Mouse (Mus musculus) liver, embryonic 12.5 days (tissue): ENCODE data around the gene Il31. TPM values are rescaled to one million over a fixed set of nuclear protein-coding genes. Genes with fewer than 3 reads are reported as not detected.
A peak's percentile ranks its signal among the peaks of the same experiment; 100 is the strongest.

Experiments used
- ATAC-seq: fragments of 200-750 bp; cut with Nextera tagmentation; 2 replicates; pipeline ENCODE4 v1.8.0; 2017; ENCODE audit warnings: moderate number of reproducible peaks, mild to moderate bottlenecking, moderate library complexity
- H3K27ac ChIP-seq: fragments of 300-500 bp; sonication (generic); 2 replicates; pipeline ENCODE4 v1.5.1; 2016; ENCODE audit warnings: mild to moderate bottlenecking
- H3K27me3 ChIP-seq: fragments of 300-500 bp; sonication (generic); replicated peaks from 2 replicates; pipeline ENCODE4 v1.6.1; 2016; ENCODE audit warnings: mild to moderate bottlenecking, moderate library complexity
- H3K36me3 ChIP-seq: fragments of 300-500 bp; sonication (generic); 2 replicates; pipeline ENCODE4 v1.6.1; 2016; ENCODE audit warnings: mild to moderate bottlenecking, moderate library complexity
- H3K4me1 ChIP-seq: fragments of 300-500 bp; sonication (generic); 2 replicates; pipeline ENCODE4 v1.6.1; 2016
- H3K4me2 ChIP-seq: fragments of 300-500 bp; sonication (generic); 2 replicates; pipeline ENCODE4 v1.6.1; 2016; ENCODE audit warnings: mild to moderate bottlenecking, moderate library complexity
- H3K4me3 ChIP-seq: fragments of 300-500 bp; sonication (generic); 2 replicates; pipeline ENCODE4 v1.5.1; 2016; ENCODE audit warnings: mild to moderate bottlenecking, moderate library complexity
- H3K9ac ChIP-seq: fragments of 300-500 bp; sonication (generic); 2 replicates; pipeline ENCODE4 v1.6.1; 2016; ENCODE audit warnings: mild to moderate bottlenecking, moderate library complexity
- H3K9me3 ChIP-seq: fragments of 300-500 bp; sonication (generic); replicated peaks from 2 replicates; pipeline ENCODE4 v1.6.1; 2016; ENCODE audit warnings: mild to moderate bottlenecking, moderate library complexity
- WGBS: fragments of 180-500 bp; shearing (Covaris S2); methylation state at CpG from one replicate; pipeline ENCODE4 v1.1.7; 2016; ENCODE audit not compliant: insufficient replicate concordance; 5-methylcytosine and 5-hydroxymethylcytosine counted together
- polyA plus RNA-seq: library from polyadenylated mRNA; unstranded; fragments of >200 nt; fragmentation: Nextera tagmentation; extraction: Ambion mirVana; gene quantifications from 2 replicates; pipeline ENCODE4 v1.2.1, GENCODE M21; 2016

Il31 gene
- not detected in 2 replicates for polyA plus RNA-seq

GRCm38 (mm10) chr5:123489112-123489785 lies at the start of gene Il31, which contains the start of gene Lrrc43:
Il31 (minus strand) TSS chr5:123489489.
Lrrc43 (plus strand) TSS chr5:123489305.
- Histone ChIP-seq H3K4me2 (peak within 1 kb of the TSS; percentile 50), H3K9me3 (no peaks in the 10 kb centered on the region), H3K36me3 (no peaks in the 10 kb centered on the region), H3K4me3 (no peak within 1 kb of the TSS), H3K9ac (no peak within 1 kb of the TSS), H3K4me1 (peaks cover 4% of the 10 kb centered on the region; the same call in 1 of the 2 replicates), H3K27ac (no peak within 1 kb of the TSS), H3K27me3 (peaks cover 39% of the 10 kb centered on the region)
- no peak for ATAC-seq
- 11% methylated on average over 25 of the region's 25 CpGs for WGBS

- 85% methylated on average over 10 of the region's 10 CpGs for WGBS
- no peaks in the 10 kb centered on the region for H3K4me1 ChIP-seq
- H3K4me3 ChIP-seq, result no peak overlapping the region
- no peak overlapping the region for H3K27ac ChIP-seq
- no peaks in the 10 kb centered on the region for H3K9me3 ChIP-seq
- H3K27me3 ChIP-seq, result no peaks in the 10 kb centered on the region
- no peak overlapping the region for H3K9ac ChIP-seq
- no peak overlapping the region for H3K4me2 ChIP-seq
- no peak for ATAC-seq
- peaks cover 85% of the 10 kb centered on the region for H3K36me3 ChIP-seq
Observed at GRCm38 (mm10) chr5:123533801-123534200, 44.5 kb upstream of the Il31 start.

- H3K9me3 ChIP-seq, result no peaks in the 10 kb centered on the region
- no peak overlapping the region for H3K27ac ChIP-seq
- H3K27me3 ChIP-seq, result no peaks in the 10 kb centered on the region
- H3K36me3 ChIP-seq, result peaks cover 70% of the 10 kb centered on the region
- no peak overlapping the region for H3K4me3 ChIP-seq
- peaks cover 7% of the 10 kb centered on the region for H3K4me1 ChIP-seq
- no peak overlapping the region for H3K9ac ChIP-seq
- WGBS, result 79% methylated on average over 8 of the region's 8 CpGs
- H3K4me2 ChIP-seq, result no peak overlapping the region
- no peak for ATAC-seq
Observed at GRCm38 (mm10) chr5:123530056-123530455, 40.8 kb upstream of the Il31 start.

- H3K36me3 ChIP-seq, result peaks cover 57% of the 10 kb centered on the region
- no peaks in the 10 kb centered on the region for H3K9me3 ChIP-seq
- WGBS, result 72% methylated on average over 7 of the region's 7 CpGs
- H3K4me1 ChIP-seq, result peaks cover 15% of the 10 kb centered on the region
- H3K27ac ChIP-seq, result no peak overlapping the region
- no peak overlapping the region for H3K4me3 ChIP-seq
- no peak for ATAC-seq
- no peak overlapping the region for H3K4me2 ChIP-seq
- no peaks in the 10 kb centered on the region for H3K27me3 ChIP-seq
- no peak overlapping the region for H3K9ac ChIP-seq
Observed at GRCm38 (mm10) chr5:123528641-123529040, 39.4 kb upstream of the Il31 start.

GRCm38 (mm10) chr5:123525916-123526495 lies 36.7 kb upstream of the Il31 start:
- no peak overlapping the region for H3K4me3 ChIP-seq
- ATAC-seq, result no peak
- 76% methylated on average over 9 of the region's 9 CpGs for WGBS

GRCm38 (mm10) chr5:123525281-123525680 lies 36.0 kb upstream of the Il31 start, which contains the start of gene Gm49027:
Gm49027 (minus strand) TSS chr5:123525488.
- Histone ChIP-seq H3K4me3 (peak within 1 kb of the TSS; percentile 87), H3K9me3 (no peaks in the 10 kb centered on the region), H3K4me1 (peaks cover 38% of the 10 kb centered on the region), H3K4me2 (peak within 1 kb of the TSS; percentile 92), H3K9ac (peak within 1 kb of the TSS; percentile 87), H3K36me3 (peaks cover 28% of the 10 kb centered on the region), H3K27me3 (no peaks in the 10 kb centered on the region), H3K27ac (peak within 1 kb of the TSS; percentile 72)
- 66% methylated on average over 7 of the region's 7 CpGs for WGBS
- ATAC-seq, result no peak

More at GRCm38 (mm10) chr5:123525916-123526495, 36.7 kb upstream of the Il31 start:
- Histone ChIP-seq H3K9me3 (no peaks in the 10 kb centered on the region), H3K27me3 (no peaks in the 10 kb centered on the region), H3K4me1 (peaks cover 38% of the 10 kb centered on the region), H3K27ac (no peak overlapping the region), H3K36me3 (peaks cover 31% of the 10 kb centered on the region), H3K4me2 (no peak overlapping the region), H3K9ac (no peak overlapping the region)

GRCm38 (mm10) chr5:123524393-123524750 lies 35.1 kb upstream of the Il31 start:
- Histone ChIP-seq H3K36me3 (peaks cover 25% of the 10 kb centered on the region), H3K4me1 (peaks cover 38% of the 10 kb centered on the region), H3K9ac (peak overlapping the region; percentile 87), H3K27ac (peak overlapping the region; percentile 72), H3K27me3 (no peaks in the 10 kb centered on the region), H3K9me3 (no peaks in the 10 kb centered on the region), H3K4me2 (peak overlapping the region; percentile 92), H3K4me3 (peak overlapping the region; percentile 87)
- WGBS, result 2% methylated on average over 26 of the region's 27 CpGs
- peak; percentile 94 for ATAC-seq

- no peaks in the 10 kb centered on the region for H3K9me3 ChIP-seq
- H3K4me1 ChIP-seq, result peaks cover 38% of the 10 kb centered on the region
- H3K4me3 ChIP-seq, result peak within 1 kb of the TSS; percentile 87
- H3K9ac ChIP-seq, result peak within 1 kb of the TSS; percentile 87
- peak within 1 kb of the TSS; percentile 79 for H3K27ac ChIP-seq
- peaks cover 24% of the 10 kb centered on the region for H3K36me3 ChIP-seq
- under 1% methylated on average over 81 of the region's 82 CpGs for WGBS
- H3K4me2 ChIP-seq, result peak within 1 kb of the TSS; percentile 92
- H3K27me3 ChIP-seq, result no peaks in the 10 kb centered on the region
- ATAC-seq, result peak; percentile 96
Observed at GRCm38 (mm10) chr5:123523692-123524392, 34.6 kb upstream of the Il31 start, which contains the start of gene Diablo. Diablo (minus strand) TSS chr5:123524176.

GRCm38 (mm10) chr5:123522166-123522565 lies 32.9 kb upstream of the Il31 start:
- peaks cover 38% of the 10 kb centered on the region for H3K4me1 ChIP-seq
- peak overlapping the region; percentile 92; the same call in 1 of the 2 replicates for H3K4me2 ChIP-seq
- no peaks in the 10 kb centered on the region for H3K9me3 ChIP-seq
- no peak for ATAC-seq
- 0 out of 2 replicates have a peak overlapping the region, but pooled peaks have one; percentile 5 for H3K9ac ChIP-seq
- H3K27ac ChIP-seq, result no peak overlapping the region
- WGBS, result 52% methylated on average over 1 of the region's 1 CpGs
- H3K4me3 ChIP-seq, result no peak overlapping the region
- H3K27me3 ChIP-seq, result no peaks in the 10 kb centered on the region
- H3K36me3 ChIP-seq, result peaks cover 32% of the 10 kb centered on the region

- H3K36me3 ChIP-seq, result peaks cover 37% of the 10 kb centered on the region
- H3K4me3 ChIP-seq, result no peak overlapping the region
- 72% methylated on average over 1 of the region's 1 CpGs for WGBS
- ATAC-seq, result no peak
- H3K9ac ChIP-seq, result no peak overlapping the region
- H3K27me3 ChIP-seq, result no peaks in the 10 kb centered on the region
- no peak overlapping the region for H3K27ac ChIP-seq
- no peaks in the 10 kb centered on the region for H3K9me3 ChIP-seq
- no peak overlapping the region for H3K4me2 ChIP-seq
- H3K4me1 ChIP-seq, result peaks cover 38% of the 10 kb centered on the region
Observed at GRCm38 (mm10) chr5:123521621-123522020, 32.3 kb upstream of the Il31 start.

- H3K36me3 ChIP-seq, result peaks cover 47% of the 10 kb centered on the region
- no peak overlapping the region for H3K4me3 ChIP-seq
- H3K4me1 ChIP-seq, result peaks cover 37% of the 10 kb centered on the region
- H3K9ac ChIP-seq, result no peak overlapping the region
- H3K9me3 ChIP-seq, result no peaks in the 10 kb centered on the region
- no peak overlapping the region for H3K27ac ChIP-seq
- H3K27me3 ChIP-seq, result no peaks in the 10 kb centered on the region
- no peak for ATAC-seq
- no peak overlapping the region for H3K4me2 ChIP-seq
- 84% methylated on average over 9 of the region's 9 CpGs for WGBS
Observed at GRCm38 (mm10) chr5:123520666-123521065, 31.4 kb upstream of the Il31 start.

- no peak overlapping the region for H3K4me3 ChIP-seq
- peaks cover 11% of the 10 kb centered on the region for H3K27me3 ChIP-seq
- no peak overlapping the region for H3K9ac ChIP-seq
- H3K4me2 ChIP-seq, result no peak overlapping the region
- no peak for ATAC-seq
- peaks cover 69% of the 10 kb centered on the region for H3K36me3 ChIP-seq
- H3K4me1 ChIP-seq, result peaks cover 18% of the 10 kb centered on the region
- WGBS, result 82% methylated on average over 5 of the region's 5 CpGs
- no peak overlapping the region for H3K27ac ChIP-seq
- no peaks in the 10 kb centered on the region for H3K9me3 ChIP-seq
Observed at GRCm38 (mm10) chr5:123514871-123515270, 25.6 kb upstream of the Il31 start.
